In genomic region chr11:58200226-58200625, GRCm38 (mm10) we compare ENCODE assay signal across 12 mouse cellular contexts. TPM values are rescaled to one million over a fixed set of nuclear protein-coding genes. Genes with fewer than 3 reads are reported as not detected.
DNase-seq lines count a peak whose midpoint lies in the region; ATAC-seq and TF ChIP-seq lines count a peak whose summit lies in the region.
"Had no signal": no experiment of that assay in that cellular context is flagged by ENCODE, and none has a peak within 500 bp of the region (broad histone marks: within the 10 kb centered on the region; RNA-seq: fewer than 3 reads in every experiment).

No protein-coding gene starts in this region.

- no peak for ATAC-seq in erythroblast, adult 5-6 weeks (replicated peaks; ENCODE audit: low FRiP score, poor library complexity, severe bottlenecking)
- ATAC-seq in intestine, embryonic 14.5 days (replicated peaks; ENCODE audit: low FRiP score, low TSS enrichment, low read depth) = no peak

- H3K4me2 ChIP-seq in intestine, embryonic 14.5 days (ENCODE audit: low read length) = peak overlapping the region; percentile 67; the same call in 1 of the 2 replicates

- peaks cover 4% of the 10 kb centered on the region; the same call in 1 of the 2 replicates for H3K27me3 ChIP-seq in erythroblast, embryonic 14.5 days (ENCODE audit: control insufficient read depth)
- H3K27me3 ChIP-seq in intestine, embryonic 14.5 days (replicated peaks; ENCODE audit: control insufficient read depth, insufficient read depth, low read length) = no peaks in the 10 kb centered on the region
- H3K27me3 ChIP-seq in small intestine, adult 2 months (ENCODE audit: control insufficient read depth, insufficient read depth, low read length) = no peaks in the 10 kb centered on the region

- no peak for TF ChIP-seq POLR2A in small intestine, adult 2 months (IDR thresholded peaks at IDR 0.05; ENCODE audit: low read depth, low read length)

- WGBS in intestine, embryonic 14.5 days = 93% methylated on average over 4 of the region's 4 CpGs
- WGBS in small intestine, adult 2 months = 70% methylated on average over 4 of the region's 4 CpGs

- TF ChIP-seq CTCF in left cerebral cortex, adult 2 months (IDR thresholded peaks at IDR 0.05) = no peak
- no peak for TF ChIP-seq CTCF in small intestine, adult 2 months (IDR thresholded peaks at IDR 0.05; ENCODE audit: extremely low read depth, insufficient read length, insufficient replicate concordance, low read depth, low read length)

- intact Hi-C loops in left cerebral cortex, adult 2 months (cut with DNase I) = no loop called here
- intact Hi-C loops in left cerebral cortex, postnatal 14 days (cut with DNase I) = no loop called here

- H3K27ac ChIP-seq in left cerebral cortex, adult 2 months = no peak overlapping the region
- H3K27ac ChIP-seq in intestine, embryonic 14.5 days (ENCODE audit: low read depth) = no peak overlapping the region
- H3K27ac ChIP-seq in small intestine, adult 2 months (ENCODE audit: insufficient read depth, low read depth, low read length) = peak overlapping the region; percentile 12; the same call in 1 of the 2 replicates
- H3K27ac ChIP-seq: forebrain, embryonic 10.5 days had no signal

- DNase-seq in left cerebral cortex, adult 2 months (ENCODE audit: extremely low spot score in 1 of 2, low spot score in 2 of 2) = no peak
- no peak for DNase-seq in left cerebral cortex, postnatal 14 days (ENCODE audit: low spot score in 2 of 2)
- DNase-seq in intestine, embryonic 14.5 days (ENCODE audit: low spot score) = no peak
- DNase-seq in urinary bladder, adult 18-20 months (ENCODE audit: low spot score in 2 of 2) = no peak
- DNase-seq in spleen, postnatal 14 days (ENCODE audit: low spot score in 2 of 2) = no peak
- DNase-seq: gastrocnemius, postnatal 25 days; layer of hippocampus, adult 9-11 months; spleen, adult 18-20 months had no signal

- H3K4me1 ChIP-seq in erythroblast, embryonic 14.5 days (ENCODE audit: control insufficient read depth) = peaks cover 85% of the 10 kb centered on the region
- no peaks in the 10 kb centered on the region for H3K4me1 ChIP-seq in intestine, embryonic 14.5 days (replicated peaks; ENCODE audit: control insufficient read depth, insufficient read depth, low read length)
- peaks cover 8% of the 10 kb centered on the region; the same call in 1 of the 2 replicates for H3K4me1 ChIP-seq in small intestine, adult 2 months (ENCODE audit: control insufficient read depth, insufficient read depth, insufficient read length, low read length)

- peaks cover 46% of the 10 kb centered on the region for H3K36me3 ChIP-seq in erythroblast, embryonic 14.5 days (ENCODE audit: control insufficient read depth)
- H3K36me3 ChIP-seq in intestine, embryonic 14.5 days (ENCODE audit: control insufficient read depth, insufficient read depth, low read length) = no peaks in the 10 kb centered on the region
- peaks cover 15% of the 10 kb centered on the region for H3K36me3 ChIP-seq in small intestine, adult 2 months (ENCODE audit: control insufficient read depth, insufficient read depth, low read length)
- H3K36me3 ChIP-seq: forebrain, embryonic 10.5 days had no signal

- H3K9ac ChIP-seq in intestine, embryonic 14.5 days (ENCODE audit: low read length) = no peak overlapping the region

- peak overlapping the region; percentile 83 for H3K4me3 ChIP-seq in erythroblast, embryonic 14.5 days (replicated peaks)
- peak overlapping the region; percentile 82; the same call in 1 of the 2 replicates for H3K4me3 ChIP-seq in left cerebral cortex, adult 2 months
- no peak overlapping the region for H3K4me3 ChIP-seq in intestine, embryonic 14.5 days (ENCODE audit: low read depth, low read length)
- peak overlapping the region; percentile 70; the same call in 1 of the 2 replicates for H3K4me3 ChIP-seq in small intestine, adult 2 months (ENCODE audit: low read depth, low read length)

- H3K9me3 ChIP-seq in erythroblast, embryonic 14.5 days (ENCODE audit: control insufficient read depth, low read length) = no peaks in the 10 kb centered on the region
- no peaks in the 10 kb centered on the region for H3K9me3 ChIP-seq in intestine, embryonic 14.5 days (ENCODE audit: control insufficient read depth, low read length)
- H3K9me3 ChIP-seq: forebrain, embryonic 10.5 days had no signal

RNA-seq across cellular contexts. Expression of gene Irgm2, which starts 0.8 kb away (rescaled TPM):
- 0.61 and 0.98 TPM in 2 replicates for polyA plus RNA-seq in erythroblast, embryonic 14.5 days (2012)
- total RNA-seq in erythroblast, adult 5-6 weeks (2015; ENCODE audit: low replicate concordance) = 17.7 and 21.3 TPM in 2 replicates
- total RNA-seq in erythroblast, adult 5-6 weeks (2017; ENCODE audit: low replicate concordance) = 24.0 and 26.5 TPM in 2 replicates
- total RNA-seq in left cerebral cortex, adult 2 months (2021) = 1 to 10 TPM; 2.2 to 2.8 TPM
- total RNA-seq in left cerebral cortex, postnatal 14 days (2021) = 1 to 10 TPM; 1.6 to 1.7 TPM
- polyA plus RNA-seq in intestine, embryonic 14.5 days (2014; fragmentation: Nextera tagmentation; extraction: Ambion mirVana) = 6.2 and 8.9 TPM in 2 replicates
- 7.1 and 22.7 TPM in 2 replicates for polyA plus RNA-seq in small intestine, adult 2 months (2012; rRNA removed)

RNA-seq across cellular contexts. Expression of gene Igtp, which starts 0.9 kb away (rescaled TPM):
- polyA plus RNA-seq in erythroblast, embryonic 14.5 days (2012) = 2.2 and 2.7 TPM in 2 replicates
- 16.3 and 19.9 TPM in 2 replicates for total RNA-seq in erythroblast, adult 5-6 weeks (2015; ENCODE audit: low replicate concordance)
- 21.7 and 22.6 TPM in 2 replicates for total RNA-seq in erythroblast, adult 5-6 weeks (2017; ENCODE audit: low replicate concordance)
- 1 to 10 TPM; 3.6 to 4.2 TPM for total RNA-seq in left cerebral cortex, adult 2 months (2021)
- total RNA-seq in left cerebral cortex, postnatal 14 days (2021) = 1 to 10 TPM; 2.1 TPM
- 6.6 and 7.3 TPM in 2 replicates for polyA plus RNA-seq in intestine, embryonic 14.5 days (2014; fragmentation: Nextera tagmentation; extraction: Ambion mirVana)
- polyA plus RNA-seq in small intestine, adult 2 months (2012; rRNA removed) = 10.8 and 27.7 TPM in 2 replicates

RNA-seq across cellular contexts. Expression of gene Mrpl22, which starts 28.8 kb away (rescaled TPM):
- 2.0 and 2.9 TPM in 2 replicates for polyA plus RNA-seq in erythroblast, embryonic 14.5 days (2012)
- total RNA-seq in erythroblast, adult 5-6 weeks (2015; ENCODE audit: low replicate concordance) = 24.0 and 27.7 TPM in 2 replicates
- total RNA-seq in erythroblast, adult 5-6 weeks (2017; ENCODE audit: low replicate concordance) = 7.5 and 16.2 TPM in 2 replicates
- 10 to 100 TPM; 35.7 to 41.5 TPM for total RNA-seq in left cerebral cortex, adult 2 months (2021)
- total RNA-seq in left cerebral cortex, postnatal 14 days (2021) = 10 to 100 TPM; 30.8 to 33.4 TPM
- 131 and 133 TPM in 2 replicates for polyA plus RNA-seq in intestine, embryonic 14.5 days (2014; fragmentation: Nextera tagmentation; extraction: Ambion mirVana)
- polyA plus RNA-seq in small intestine, adult 2 months (2012; rRNA removed) = 8.3 and 13.9 TPM in 2 replicates

RNA-seq across cellular contexts. Expression of gene Gemin5, which starts 31.9 kb away (rescaled TPM):
- 0.22 and 0.29 TPM in 2 replicates for polyA plus RNA-seq in erythroblast, embryonic 14.5 days (2012)
- total RNA-seq in erythroblast, adult 5-6 weeks (2015; ENCODE audit: low replicate concordance) = 2.9 and 3.1 TPM in 2 replicates
- total RNA-seq in erythroblast, adult 5-6 weeks (2017; ENCODE audit: low replicate concordance) = 2.0 and 3.6 TPM in 2 replicates
- total RNA-seq in left cerebral cortex, adult 2 months (2021) = 10 to 100 TPM; 16.8 to 19.7 TPM
- 10 to 100 TPM; 16.0 to 18.0 TPM for total RNA-seq in left cerebral cortex, postnatal 14 days (2021)
- polyA plus RNA-seq in intestine, embryonic 14.5 days (2014; fragmentation: Nextera tagmentation; extraction: Ambion mirVana) = 27.7 and 28.6 TPM in 2 replicates
- polyA plus RNA-seq in small intestine, adult 2 months (2012; rRNA removed) = 2.5 and 3.5 TPM in 2 replicates

Comparison
In these comparisons a context has a peak if more than half of its experiments do, and no peak if none do; other contexts are left out.
1. RNA of gene Irgm2, which starts 0.8 kb away (total RNA-seq): 17.7 to 26.5 TPM in erythroblast, adult 5-6 weeks; 2.2 to 2.8 TPM in left cerebral cortex, adult 2 months and 1.6 to 1.7 TPM in left cerebral cortex, postnatal 14 days; every median in the first group is over 4 times any median in the second.